Mouse (Mus musculus) intestine, embryonic 15.5 days (tissue): ENCODE measurements at regions not wholly inside any gene's neighbourhood (a gene's known extent, or its start where the extent isn't known, plus 50 kb on each side); places are given as distances from the start of the nearest gene placed in this dataset.
A peak's percentile ranks its signal among the peaks of the same experiment; 100 is the strongest.

ENCODE experiments used
- microRNA counts: library from miRNA; unstranded; fragments of <30 nt; microRNA quantifications from one replicate; lab custom pipeline; 2016

MicroRNA genes in the stretch of these regions (microRNA counts, 519-probe panel; counts per million panel counts)
- microRNA mmu-miR-135a (lab: Ali Mortazavi, UCI): 2,887 counts per million, percentile 74 among the panel's probes with 10 or more counts
